Mouse (Mus musculus) midbrain, embryonic 14.5 days (tissue): ENCODE results near the gene Pomgnt1. TPM values are rescaled to one million over a fixed set of nuclear protein-coding genes. Genes with fewer than 3 reads are reported as not detected.

Source experiments
- ATAC-seq: fragments of 200-750 bp; cut with Nextera tagmentation; 2 replicates; pipeline ENCODE4 v1.8.0; 2017; ENCODE audit warnings: moderate number of reproducible peaks, moderate library complexity; ENCODE audit not compliant: low FRiP score, low TSS enrichment
- DNase-seq: peaks from one replicate; pipeline ENCODE4 v3.0.0-alpha.2; 2015
- H3K27ac ChIP-seq: fragments of 300-500 bp; sonication (generic); replicated peaks from 2 replicates; pipeline ENCODE4 v1.5.1; 2014; ENCODE audit warnings: mild to moderate bottlenecking, low read depth, low read length, moderate library complexity
- H3K27me3 ChIP-seq: fragments of 300-500 bp; sonication (generic); 2 replicates; pipeline ENCODE4 v1.6.1; 2014; ENCODE audit warnings: low read length, control low read depth, mixed read lengths; ENCODE audit not compliant: control insufficient read depth, insufficient read depth
- H3K36me3 ChIP-seq: fragments of 300-500 bp; sonication (generic); 2 replicates; pipeline ENCODE4 v1.6.1; 2014; ENCODE audit warnings: low read length, control low read depth; ENCODE audit not compliant: control insufficient read depth, insufficient read depth
- H3K4me1 ChIP-seq: fragments of 300-500 bp; sonication (generic); 2 replicates; pipeline ENCODE4 v1.6.1; 2014; ENCODE audit warnings: mild to moderate bottlenecking, antibody characterized with exemption, low read length, control low read depth; ENCODE audit not compliant: control insufficient read depth, insufficient read depth
- H3K4me2 ChIP-seq: fragments of 300-500 bp; sonication (generic); 2 replicates; pipeline ENCODE4 v1.6.1; 2014; ENCODE audit warnings: mild to moderate bottlenecking, low read length, moderate library complexity
- H3K4me3 ChIP-seq: fragments of 300-500 bp; sonication (generic); replicated peaks from 2 replicates; pipeline ENCODE4 v1.5.1; 2014; ENCODE audit warnings: low read depth, low read length
- H3K9ac ChIP-seq: fragments of 300-500 bp; sonication (generic); replicated peaks from 2 replicates; pipeline ENCODE4 v1.6.1; 2014; ENCODE audit warnings: mild to moderate bottlenecking, low read length, moderate library complexity
- H3K9me3 ChIP-seq: fragments of 300-500 bp; sonication (generic); 2 replicates; pipeline ENCODE4 v1.6.1; 2016; ENCODE audit warnings: low read length, control low read depth, mixed read lengths; ENCODE audit not compliant: control insufficient read depth
- WGBS: fragments of 180-500 bp; shearing (Covaris S2); extraction: QIAGEN DNeasy Blood & Tissue Kit; methylation state at CpG from one replicate; pipeline ENCODE4 v1.1.7; 2014; 5-methylcytosine and 5-hydroxymethylcytosine counted together
- polyA plus RNA-seq: library from polyadenylated mRNA; unstranded; fragments of >200 nt; fragmentation: Nextera tagmentation; extraction: Ambion mirVana; gene quantifications from 2 replicates; pipeline ENCODE4 v1.2.1, GENCODE M21; 2014

Gene Pomgnt1
- polyA plus RNA-seq, 1 experiment from 2014 or later = 66.4 TPM

DNA sequence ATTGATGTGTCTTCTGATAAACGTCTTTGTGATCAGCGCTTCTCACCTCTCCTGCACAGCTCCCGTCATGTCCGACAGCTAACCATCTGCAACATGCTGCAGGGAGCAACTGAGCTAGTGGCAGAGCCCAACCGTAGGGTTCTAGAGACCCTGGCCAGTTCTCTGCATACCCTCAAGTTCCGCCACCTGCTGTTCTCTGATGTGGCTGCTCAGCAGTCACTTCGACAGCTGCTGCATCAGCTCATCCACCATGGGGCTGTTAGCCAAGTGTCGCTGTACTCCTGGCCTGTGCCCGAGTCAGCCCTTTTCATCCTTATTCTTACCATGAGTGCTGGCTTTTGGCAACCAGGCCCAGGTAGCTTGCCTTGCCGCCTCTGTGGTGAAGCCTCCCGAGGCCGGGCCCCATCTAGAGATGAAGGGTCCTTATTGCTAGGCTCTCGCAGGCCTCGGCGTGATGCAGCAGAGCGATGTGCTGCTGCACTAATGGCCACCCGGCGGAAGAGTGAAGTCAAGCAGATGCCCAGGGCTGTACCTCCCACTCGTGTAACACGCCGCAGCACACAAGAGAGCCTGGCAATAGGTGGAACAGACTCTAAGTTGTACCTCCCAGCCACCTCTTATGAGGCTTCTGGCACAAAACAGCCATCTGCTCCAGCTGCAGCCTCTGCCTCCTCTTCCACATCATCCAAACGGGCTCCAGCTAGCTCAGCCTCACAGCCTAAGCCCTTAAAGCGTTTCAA, 35.0 kb upstream of the Pomgnt1 start:
- peaks cover 84% of the 10 kb centered on the region for H3K36me3 ChIP-seq
- DNase-seq = no peak

DNA sequence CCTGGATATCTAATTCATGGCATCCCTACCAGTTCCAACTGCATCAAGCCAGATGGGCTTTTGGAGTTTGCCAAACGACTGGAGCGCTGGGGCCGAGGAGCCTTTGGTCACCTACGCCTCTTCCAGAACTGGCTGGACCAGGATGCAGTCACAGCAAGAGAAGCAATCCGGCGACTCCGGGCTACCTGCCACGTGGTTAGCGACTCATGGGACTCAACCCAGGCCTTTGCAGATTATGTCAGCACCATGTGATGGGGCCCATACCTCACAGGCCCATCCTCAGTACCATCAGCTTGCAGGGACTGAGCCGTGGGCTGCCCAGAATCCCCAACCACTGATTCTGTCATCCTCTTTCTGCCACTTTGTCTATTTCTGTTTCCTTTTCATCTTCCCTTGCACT, 27.3 kb upstream of the Pomgnt1 start:
- H3K4me3 ChIP-seq = no peak overlapping the region
- H3K27me3 ChIP-seq = no peaks in the 10 kb centered on the region
- no peaks in the 10 kb centered on the region for H3K4me1 ChIP-seq
- DNase-seq (no peak), ATAC-seq (no peak)
- no peaks in the 10 kb centered on the region for H3K9me3 ChIP-seq
- H3K27ac ChIP-seq = no peak overlapping the region
- no peak overlapping the region for H3K9ac ChIP-seq
- H3K4me2 ChIP-seq = no peak overlapping the region
- H3K36me3 ChIP-seq = peaks cover 80% of the 10 kb centered on the region
- 95% methylated on average over 10 of the region's 10 CpGs for WGBS

More for the DNA sequence above, 35.0 kb upstream of the Pomgnt1 start:
- no peaks in the 10 kb centered on the region for H3K27me3 ChIP-seq
- H3K4me2 ChIP-seq = no peak overlapping the region
- no peaks in the 10 kb centered on the region for H3K9me3 ChIP-seq
- no peaks in the 10 kb centered on the region for H3K4me1 ChIP-seq
- 89% methylated on average over 23 of the region's 23 CpGs for WGBS
- H3K27ac ChIP-seq = no peak overlapping the region
- H3K4me3 ChIP-seq = no peak overlapping the region
- ATAC-seq = no peak
- no peak overlapping the region for H3K9ac ChIP-seq

DNA sequence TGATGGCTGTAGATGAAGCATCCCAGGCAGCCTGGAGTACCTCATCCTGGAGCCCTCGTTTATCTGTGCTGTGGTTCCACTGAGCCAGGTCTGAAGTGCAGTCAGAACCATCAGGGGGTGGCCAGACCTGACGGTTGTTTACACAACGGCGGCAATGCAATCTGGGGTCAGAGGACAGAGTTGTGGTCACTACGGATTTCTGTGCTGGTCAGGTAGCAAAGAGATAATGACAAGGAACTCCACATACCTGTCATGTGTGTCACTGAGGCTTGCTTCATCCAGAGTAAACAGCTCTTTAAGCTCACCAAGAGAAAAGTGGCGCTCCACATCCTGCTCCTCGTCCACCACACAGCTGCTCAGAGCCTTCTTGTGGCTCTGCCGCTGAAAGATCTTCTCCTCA, 26.4 kb upstream of the Pomgnt1 start:
- H3K4me1 ChIP-seq = no peaks in the 10 kb centered on the region
- 92% methylated on average over 8 of the region's 8 CpGs for WGBS
- no peaks in the 10 kb centered on the region for H3K9me3 ChIP-seq
- no peak overlapping the region for H3K4me3 ChIP-seq
- H3K9ac ChIP-seq = no peak overlapping the region
- DNase-seq (no peak), ATAC-seq (no peak)
- H3K27ac ChIP-seq = no peak overlapping the region
- H3K36me3 ChIP-seq = peaks cover 72% of the 10 kb centered on the region
- H3K27me3 ChIP-seq = no peaks in the 10 kb centered on the region
- H3K4me2 ChIP-seq = no peak overlapping the region

DNA sequence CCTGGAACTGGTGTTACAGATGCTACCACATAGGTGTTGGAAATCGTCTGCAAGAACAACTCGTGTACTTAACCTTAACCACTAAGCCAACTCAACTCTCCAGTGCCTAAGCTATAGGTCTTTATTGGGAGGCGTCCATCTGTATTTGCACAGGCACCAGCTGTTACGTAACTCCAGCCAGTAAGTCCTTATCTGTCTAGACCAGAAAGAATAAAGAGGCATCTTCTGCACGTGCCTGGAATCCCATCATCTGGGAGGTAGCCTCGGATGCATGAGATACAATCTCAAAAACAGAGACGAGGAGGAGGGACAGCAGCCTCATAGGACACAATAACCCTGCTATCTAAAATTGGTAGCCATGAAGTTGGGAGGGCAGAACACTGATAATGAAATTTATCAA, 22.7 kb upstream of the Pomgnt1 start:
- Histone ChIP-seq H3K4me2 (no peak overlapping the region), H3K9me3 (no peaks in the 10 kb centered on the region), H3K9ac (no peak overlapping the region), H3K27ac (no peak overlapping the region), H3K27me3 (no peaks in the 10 kb centered on the region), H3K4me3 (no peak overlapping the region), H3K4me1 (no peaks in the 10 kb centered on the region), H3K36me3 (peaks cover 44% of the 10 kb centered on the region)
- 87% methylated on average over 7 of the region's 7 CpGs for WGBS
- no peak for DNase-seq
- no peak for ATAC-seq

DNA sequence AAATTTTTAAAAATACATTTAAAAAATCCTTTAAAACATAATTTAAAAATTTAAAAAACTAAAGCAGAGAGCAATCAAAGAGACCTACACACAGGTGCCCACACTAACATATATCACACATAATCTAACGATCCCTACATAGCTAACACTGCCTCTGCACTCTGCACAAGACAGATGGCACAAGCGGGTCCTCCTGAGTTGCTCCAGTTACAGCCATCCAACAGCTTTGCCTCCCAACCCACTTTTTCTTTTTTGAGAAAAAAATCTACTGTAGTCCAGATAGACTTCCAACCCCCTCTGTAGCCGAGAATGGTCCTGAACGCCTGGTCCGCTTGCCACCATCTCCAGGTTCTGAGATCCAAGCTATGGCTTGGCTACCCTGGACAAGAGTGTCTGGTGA, 18.4 kb upstream of the Pomgnt1 start:
- Histone ChIP-seq H3K4me1 (no peaks in the 10 kb centered on the region), H3K36me3 (peaks cover 13% of the 10 kb centered on the region; the same call in 1 of the 2 replicates), H3K9ac (no peak overlapping the region), H3K9me3 (no peaks in the 10 kb centered on the region), H3K27ac (no peak overlapping the region), H3K4me3 (no peak overlapping the region), H3K4me2 (no peak overlapping the region), H3K27me3 (no peaks in the 10 kb centered on the region)
- DNase-seq (no peak), ATAC-seq (no peak)
- 92% methylated on average over 5 of the region's 5 CpGs for WGBS

DNA sequence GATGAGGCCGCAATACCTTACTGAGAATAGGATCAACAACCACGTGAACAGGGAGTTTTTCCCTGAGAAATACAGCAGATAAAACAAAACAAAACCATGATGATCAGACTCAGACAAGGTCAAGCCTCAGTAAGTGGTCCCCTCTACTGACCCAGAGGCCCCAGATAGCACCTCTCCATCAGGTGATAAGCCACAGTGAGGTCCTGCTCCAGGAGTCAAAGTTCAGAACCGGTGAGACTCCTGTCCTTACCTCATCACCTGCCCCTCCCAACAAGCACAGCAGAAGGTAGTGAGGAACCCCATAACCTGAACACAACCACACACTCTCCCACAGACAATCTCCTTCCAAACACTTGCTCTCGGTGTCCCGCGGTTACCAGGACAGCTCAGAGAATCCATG, 12.9 kb upstream of the Pomgnt1 start:
- Histone ChIP-seq H3K4me2 (no peak overlapping the region), H3K27me3 (no peaks in the 10 kb centered on the region), H3K4me1 (no peaks in the 10 kb centered on the region), H3K9me3 (no peaks in the 10 kb centered on the region), H3K9ac (no peak overlapping the region), H3K27ac (no peak overlapping the region), H3K4me3 (no peak overlapping the region), H3K36me3 (peaks cover 7% of the 10 kb centered on the region; the same call in 1 of the 2 replicates)
- DNase-seq (no peak), ATAC-seq (no peak)
- 96% methylated on average over 6 of the region's 6 CpGs for WGBS

DNA sequence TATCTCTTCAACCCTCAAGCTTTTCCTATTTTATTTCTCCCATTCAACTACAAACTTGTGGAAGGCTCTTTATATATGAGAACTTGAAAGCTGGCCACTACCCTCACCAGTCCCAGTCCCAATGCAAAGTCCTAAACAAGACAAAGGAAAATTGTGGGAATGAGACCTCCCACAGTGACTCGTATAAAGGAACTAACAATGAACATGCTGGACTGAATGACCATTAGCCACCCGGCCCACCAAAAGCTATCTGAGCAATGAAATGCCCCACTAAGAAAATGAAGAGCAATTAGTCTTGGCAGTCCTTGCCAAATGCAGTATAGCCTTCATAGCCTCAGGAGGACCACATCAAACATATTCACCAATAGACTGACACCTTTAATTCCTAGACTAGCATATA, 12.2 kb upstream of the Pomgnt1 start:
- H3K36me3 ChIP-seq = peaks cover 6% of the 10 kb centered on the region; the same call in 1 of the 2 replicates
- no peak overlapping the region for H3K4me2 ChIP-seq
- WGBS = 65% methylated on average over 2 of the region's 2 CpGs
- H3K27ac ChIP-seq = no peak overlapping the region
- no peak overlapping the region for H3K4me3 ChIP-seq
- no peaks in the 10 kb centered on the region for H3K4me1 ChIP-seq
- H3K9me3 ChIP-seq = no peaks in the 10 kb centered on the region
- ATAC-seq (no peak), DNase-seq (no peak)
- no peaks in the 10 kb centered on the region for H3K27me3 ChIP-seq
- H3K9ac ChIP-seq = no peak overlapping the region

DNA sequence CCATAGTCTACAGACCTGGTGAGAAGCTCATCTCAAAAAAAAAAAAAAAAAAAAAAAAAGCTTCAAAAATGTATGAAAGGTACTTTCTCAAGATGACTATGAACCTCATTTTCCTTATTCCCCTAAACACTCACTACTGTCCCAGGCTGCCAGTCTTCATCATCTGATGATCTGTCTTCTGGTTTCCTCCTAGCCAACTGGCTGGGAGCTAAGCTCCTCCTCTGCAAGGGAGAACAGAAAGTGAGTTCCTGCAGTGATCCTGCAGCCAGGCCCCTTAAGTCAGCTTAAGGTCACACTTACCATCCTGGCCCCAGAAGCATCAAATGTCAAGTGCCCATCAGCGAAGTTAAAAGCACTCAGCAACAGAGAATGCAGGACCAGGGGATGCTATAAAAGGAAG, 878 bp upstream of the Pomgnt1 start:
- H3K4me2 ChIP-seq = peak overlapping the region; percentile 63
- no peaks in the 10 kb centered on the region for H3K36me3 ChIP-seq
- H3K4me1 ChIP-seq = peaks cover 9% of the 10 kb centered on the region
- 0% methylated on average over 1 of the region's 1 CpGs for WGBS
- DNase-seq (no peak), ATAC-seq (no peak)
- H3K9ac ChIP-seq = no peak overlapping the region; the same call in 1 of the 2 replicates
- no peaks in the 10 kb centered on the region for H3K9me3 ChIP-seq
- peak overlapping the region; percentile 49 for H3K4me3 ChIP-seq
- H3K27ac ChIP-seq = no peak overlapping the region
- H3K27me3 ChIP-seq = no peaks in the 10 kb centered on the region

DNA sequence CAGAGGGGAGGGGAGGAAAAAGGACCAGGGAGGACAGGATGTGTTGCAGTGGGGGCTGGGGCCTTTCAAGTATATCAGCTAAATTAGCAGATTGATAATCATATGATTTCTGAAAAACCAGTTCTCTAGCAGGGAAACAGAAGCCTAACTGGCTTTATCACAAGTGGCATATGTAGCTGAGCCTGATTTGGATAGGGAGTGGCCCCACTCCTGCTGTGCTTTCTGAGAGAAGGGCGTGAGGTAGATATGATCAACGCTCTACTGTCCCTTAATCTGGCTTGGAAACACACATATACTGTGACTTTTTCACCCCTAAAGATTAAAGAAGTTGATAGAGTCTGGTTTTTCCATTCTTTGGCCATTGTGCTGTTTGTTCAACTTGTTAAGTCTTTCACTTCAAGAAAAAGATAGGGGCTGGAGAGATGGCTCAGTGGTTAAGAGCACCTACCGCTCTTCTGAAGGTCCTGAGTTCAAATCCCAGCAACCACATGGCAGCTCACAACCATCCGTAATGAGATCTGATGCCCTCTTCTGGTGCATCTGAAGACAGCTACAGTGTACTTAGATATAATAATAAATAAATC, 2.3 kb downstream of the Pomgnt1 start:
- ATAC-seq = no peak
- H3K9me3 ChIP-seq = no peaks in the 10 kb centered on the region
- H3K27ac ChIP-seq = no peak overlapping the region
- 93% methylated on average over 4 of the region's 4 CpGs for WGBS
- H3K9ac ChIP-seq = no peak overlapping the region
- peaks cover 9% of the 10 kb centered on the region for H3K4me1 ChIP-seq
- H3K4me2 ChIP-seq = no peak overlapping the region
- H3K36me3 ChIP-seq = no peaks in the 10 kb centered on the region
- H3K27me3 ChIP-seq = no peaks in the 10 kb centered on the region
- DNase-seq = no peak
- no peak overlapping the region for H3K4me3 ChIP-seq
